Mouse (Mus musculus) heart, adult 2 months (tissue): ENCODE results near the gene Btn2a2. TPM values are rescaled to one million over a fixed set of nuclear protein-coding genes. Genes with fewer than 3 reads are reported as not detected.
A peak's percentile ranks its signal among the peaks of the same experiment; 100 is the strongest.

Experiments used
- DNase-seq, 2 experiments: peaks; one replicate each; pipeline ENCODE4 v3.0.0; 2021
- H3K27ac ChIP-seq: fragments of 200-600 bp; 2 replicates; pipeline ENCODE4 v1.8.1; 2022
- H3K27me3 ChIP-seq: fragments of 200-500 bp; 2 replicates; pipeline ENCODE4 v1.6.1; 2012; ENCODE audit warnings: mild to moderate bottlenecking, low read length, inconsistent platforms, mixed read lengths; ENCODE audit not compliant: control insufficient read depth, insufficient read depth
- H3K36me3 ChIP-seq: fragments of 200-500 bp; 2 replicates; pipeline ENCODE4 v1.6.1; 2012; ENCODE audit warnings: low read length, inconsistent platforms; ENCODE audit not compliant: control insufficient read depth, insufficient read depth
- H3K4me1 ChIP-seq: fragments of 200-500 bp; 2 replicates; pipeline ENCODE4 v1.6.1; 2011; ENCODE audit warnings: low read length; ENCODE audit not compliant: control insufficient read depth, insufficient read depth
- H3K4me3 ChIP-seq: fragments of 200-600 bp; 2 replicates; pipeline ENCODE4 v1.8.1; 2022
- H3K79me2 ChIP-seq: fragments of 200-500 bp; replicated peaks from 2 replicates; pipeline ENCODE4 v1.6.1; 2012; ENCODE audit warnings: mild to moderate bottlenecking, inconsistent platforms, low read length, moderate library complexity, mixed read lengths; ENCODE audit not compliant: control insufficient read depth, insufficient read depth
- H3K9ac ChIP-seq: fragments of 200-500 bp; 2 replicates; pipeline ENCODE4 v1.6.1; 2012; ENCODE audit warnings: low read depth, mild to moderate bottlenecking, control low read depth, inconsistent platforms, low read length, mixed read lengths
- CTCF ChIP-seq: fragments of 200-600 bp; IDR thresholded peaks from 2 replicates; pipeline ENCODE4 v1.8.1; 2022; ENCODE audit warnings: antibody characterized with exemption, mild to moderate bottlenecking, moderate library complexity
- EP300 ChIP-seq: fragments of 200-500 bp; IDR thresholded peaks from 2 replicates; pipeline ENCODE4 v1.6.1; 2011; ENCODE audit warnings: low read depth, low read length, control low read depth; ENCODE audit not compliant: insufficient read depth
- POLR2A ChIP-seq: fragments of 200-500 bp; IDR thresholded peaks from 2 replicates; pipeline ENCODE4 v1.6.1; 2011; ENCODE audit warnings: mild to moderate bottlenecking, low read depth, low read length, control low read depth; ENCODE audit not compliant: insufficient read depth
- WGBS: fragments of 180-500 bp; shearing (Covaris S2); methylation state at CpG from one replicate; pipeline ENCODE4 v1.1.7; 2018; 5-methylcytosine and 5-hydroxymethylcytosine counted together
- intact Hi-C: fragments of 180-260 bp; cut with DNase I; formaldehyde crosslinking; loops from one replicate; pipeline ENCODE4 v1.15.1; 2025
- microRNA-seq, 2 experiments: library from miRNA; unstranded; fragments of <30 nt; microRNA quantifications; one replicate each; pipeline ENCODE4 v1.2.0; 2021
- polyA plus RNA-seq: library from polyadenylated mRNA; depleted of rRNA; stranded (reverse); fragments of >200 nt; gene quantifications from 2 replicates; pipeline ENCODE4 v1.2.3, GENCODE M21; 2012; rRNA removed
- total RNA-seq, 2 experiments: library from RNA; stranded (reverse); gene quantifications; 2 replicates each; pipeline ENCODE4 v1.2.3; 2021

The Btn2a2 gene
- total and polyA plus RNA-seq, 3 experiments, result not detected

DNA sequence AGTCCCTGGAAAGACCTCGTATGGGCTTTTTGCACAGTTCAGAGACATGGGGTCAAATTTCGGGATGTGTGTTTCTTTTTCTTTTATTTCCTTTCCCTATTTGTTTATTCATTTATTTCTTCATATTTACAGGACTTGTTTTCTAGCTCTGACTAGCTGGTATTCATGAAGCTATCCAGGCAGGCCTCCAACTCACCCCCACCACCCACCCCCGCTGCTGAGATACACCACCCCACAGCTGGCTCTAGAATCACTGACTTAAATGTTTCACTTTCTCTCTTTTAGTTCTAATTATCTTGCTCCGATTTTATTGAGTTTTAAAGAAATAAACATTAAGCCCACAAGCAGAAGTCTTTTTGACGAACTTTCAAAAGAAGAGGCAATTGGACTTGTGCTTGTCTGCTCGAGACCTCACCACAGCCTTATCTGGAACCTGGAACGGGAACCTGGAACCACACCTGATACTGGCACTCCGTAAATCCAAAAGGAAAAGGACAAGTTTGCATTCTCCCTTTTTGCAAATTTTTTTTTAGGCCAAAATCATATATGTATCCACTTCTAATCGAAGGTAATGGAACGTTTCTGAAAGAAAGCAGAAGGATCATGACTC lies 58.8 kb downstream of the Btn2a2 start:
- WGBS, result 32% methylated on average over 10 of the region's 10 CpGs
- no peaks in the 10 kb centered on the region for H3K79me2 ChIP-seq
- DNase-seq, result no peak
- H3K27me3 ChIP-seq, result no peaks in the 10 kb centered on the region
- no peak overlapping the region for H3K9ac ChIP-seq
- no peaks in the 10 kb centered on the region; the same call in 1 of the 2 replicates for H3K36me3 ChIP-seq
- H3K27ac ChIP-seq, result peak overlapping the region; percentile 86
- peak overlapping the region; percentile 49 for H3K4me3 ChIP-seq
- no peaks in the 10 kb centered on the region; the same call in 1 of the 2 replicates for H3K4me1 ChIP-seq
- TF ChIP-seq EP300, result no peak
- no peak for TF ChIP-seq CTCF
- TF ChIP-seq POLR2A, result no peak
- intact Hi-C loops, result loop anchor here (5.0 to 10.0 kb wide), 2 partner anchors 267 to 1485 kb away; partner anchors contain the start of genes Hist1h1t, Hist1h4c and Zfp184

GRCm38 (mm10) chr13:23428166-23428993 lies 60.3 kb downstream of the Btn2a2 start:
- intact Hi-C loops, result no loop called here
- Histone ChIP-seq H3K36me3 (no peaks in the 10 kb centered on the region; the same call in 1 of the 2 replicates), H3K4me1 (peaks cover 1% of the 10 kb centered on the region; the same call in 1 of the 2 replicates), H3K27ac (no peak overlapping the region), H3K9ac (no peak overlapping the region), H3K79me2 (no peaks in the 10 kb centered on the region), H3K4me3 (no peak overlapping the region), H3K27me3 (no peaks in the 10 kb centered on the region)
- no peak for TF ChIP-seq POLR2A
- no peak for TF ChIP-seq EP300
- TF ChIP-seq CTCF, result no peak
- 68% methylated on average over 16 of the region's 16 CpGs for WGBS
- DNase-seq, result no peak

Small RNAs within 50 kb of the gene (microRNA-seq; reads per million reads assigned to microRNA genes)
- gene Gm44297 (0 reads per million in 2 experiments), gene n-TStga1 (0 reads per million in 2 experiments)

Other genes starting within 250 kb of the Btn2a2 start
- not detected for gene Vmn1r223, start 241.7 kb downstream of the Btn2a2 start, total RNA-seq
- not detected in 2 replicates for gene Vmn1r223, start 241.7 kb downstream of the Btn2a2 start, polyA plus RNA-seq
- 10 to 100 TPM; 14.8 to 15.8 TPM for gene Zfp322a, start 119.6 kb downstream of the Btn2a2 start, total RNA-seq
- 1.5 and 5.3 TPM in 2 replicates for gene Zfp322a, start 119.6 kb downstream of the Btn2a2 start, polyA plus RNA-seq
- gene Abt1, start 65.0 kb downstream of the Btn2a2 start, total RNA-seq, result 1 to 10 TPM; 3.9 to 5.1 TPM
- 2.4 and 3.1 TPM in 2 replicates for gene Abt1, start 65.0 kb downstream of the Btn2a2 start, polyA plus RNA-seq
- gene Btn1a1, start 23.0 kb downstream of the Btn2a2 start, total RNA-seq, result not detected
- 0.20 TPM in 1 of 2 replicates, not detected in the other for gene Btn1a1, start 23.0 kb downstream of the Btn2a2 start, polyA plus RNA-seq
- 100 to 1,000 TPM; 212 to 239 TPM for gene Hist1h4h, start 42.2 kb upstream of the Btn2a2 start, total RNA-seq
- gene Hist1h4h, start 42.2 kb upstream of the Btn2a2 start, polyA plus RNA-seq, result 53.1 and 61.9 TPM in 2 replicates
- 1 to 10 TPM; 4.4 to 9.8 TPM for gene Hist1h2af, start 45.0 kb upstream of the Btn2a2 start, total RNA-seq
- 1.9 and 2.0 TPM in 2 replicates for gene Hist1h2af, start 45.0 kb upstream of the Btn2a2 start, polyA plus RNA-seq
- gene Hist1h3g, start 46.6 kb upstream of the Btn2a2 start, total RNA-seq, result 1 to 10 TPM in 1 of 2 experiments, under 1 TPM in 1; 0.94 to 2.1 TPM
- 0.80 and 1.8 TPM in 2 replicates for gene Hist1h3g, start 46.6 kb upstream of the Btn2a2 start, polyA plus RNA-seq
- 1 to 10 TPM; 1.1 to 1.2 TPM for gene Hist1h2bh, start 54.5 kb upstream of the Btn2a2 start, total RNA-seq
- 0.29 and 0.61 TPM in 2 replicates for gene Hist1h2bh, start 54.5 kb upstream of the Btn2a2 start, polyA plus RNA-seq
- 1 to 10 TPM; 5.1 to 5.5 TPM for gene Hist1h3f, start 55.2 kb upstream of the Btn2a2 start, total RNA-seq
- gene Hist1h3f, start 55.2 kb upstream of the Btn2a2 start, polyA plus RNA-seq, result 0.94 and 1.1 TPM in 2 replicates
- gene Hist1h4f, start 62.8 kb upstream of the Btn2a2 start, total RNA-seq, result 10 to 100 TPM; 14.7 to 19.6 TPM
- gene Hist1h4f, start 62.8 kb upstream of the Btn2a2 start, polyA plus RNA-seq, result 0.88 TPM in 1 of 2 replicates, not detected in the other
- under 1 TPM; 0.86 to 0.91 TPM for gene Hist1h1d, start 64.4 kb upstream of the Btn2a2 start, total RNA-seq
- 0.04 and 0.09 TPM in 2 replicates for gene Hist1h1d, start 64.4 kb upstream of the Btn2a2 start, polyA plus RNA-seq
- 10 to 100 TPM; 14.0 to 14.6 TPM for gene Hist1h3e, start 73.5 kb upstream of the Btn2a2 start, total RNA-seq
- gene Hist1h3e, start 73.5 kb upstream of the Btn2a2 start, polyA plus RNA-seq, result 1.8 and 2.0 TPM in 2 replicates
- gene Hist1h2ae, start 82.4 kb upstream of the Btn2a2 start, total RNA-seq, result 1 to 10 TPM; 1.8 to 2.8 TPM
- 0.49 and 0.50 TPM in 2 replicates for gene Hist1h2ae, start 82.4 kb upstream of the Btn2a2 start, polyA plus RNA-seq
- 10 to 100 TPM; 16.4 to 19.5 TPM for gene Hist1h2bg, start 82.5 kb upstream of the Btn2a2 start, total RNA-seq
- 3.3 TPM in 2 replicates for gene Hist1h2bg, start 82.5 kb upstream of the Btn2a2 start, polyA plus RNA-seq
- 1 to 10 TPM; 5.2 to 8.4 TPM for gene Hist1h2bf, start 85.3 kb upstream of the Btn2a2 start, total RNA-seq
- gene Hist1h2bf, start 85.3 kb upstream of the Btn2a2 start, polyA plus RNA-seq, result 1.00 TPM in 1 of 2 replicates, not detected in the other
- gene Hist1h2ad, start 85.5 kb upstream of the Btn2a2 start, total RNA-seq, result 1 to 10 TPM; 1.4 to 2.8 TPM
- 0.61 TPM in 1 of 2 replicates, not detected in the other for gene Hist1h2ad, start 85.5 kb upstream of the Btn2a2 start, polyA plus RNA-seq
- gene Hist1h3d, start 86.9 kb upstream of the Btn2a2 start, total RNA-seq, result 1 to 10 TPM; 1.5 to 2.3 TPM
- 1.1 and 1.6 TPM in 2 replicates for gene Hist1h3d, start 86.9 kb upstream of the Btn2a2 start, polyA plus RNA-seq
- gene Hist1h4d, start 92.7 kb upstream of the Btn2a2 start, total RNA-seq, result 10 to 100 TPM; 47.3 to 51.7 TPM
- gene Hist1h4d, start 92.7 kb upstream of the Btn2a2 start, polyA plus RNA-seq, result 1.7 and 2.5 TPM in 2 replicates
- 1 to 10 TPM; 8.8 to 9.8 TPM for gene Hist1h2be, start 132.3 kb upstream of the Btn2a2 start, total RNA-seq
- 2.4 and 4.9 TPM in 2 replicates for gene Hist1h2be, start 132.3 kb upstream of the Btn2a2 start, polyA plus RNA-seq
- gene Hist1h1e, start 133.7 kb upstream of the Btn2a2 start, total RNA-seq, result 10 to 100 TPM; 20.4 to 28.8 TPM
- gene Hist1h1e, start 133.7 kb upstream of the Btn2a2 start, polyA plus RNA-seq, result 1.3 and 3.2 TPM in 2 replicates
- gene Hist1h2ac, start 195.1 kb upstream of the Btn2a2 start, total RNA-seq, result 1 to 10 TPM; 1.3 to 1.6 TPM
- gene Hist1h2ac, start 195.1 kb upstream of the Btn2a2 start, polyA plus RNA-seq, result 0.57 and 0.76 TPM in 2 replicates
- 10 to 100 TPM; 73.4 to 78.7 TPM for gene Hist1h2bc, start 195.3 kb upstream of the Btn2a2 start, total RNA-seq
- 119 and 135 TPM in 2 replicates for gene Hist1h2bc, start 195.3 kb upstream of the Btn2a2 start, polyA plus RNA-seq
- not detected for gene Hist1h1t, start 207.0 kb upstream of the Btn2a2 start, total RNA-seq
- not detected in 2 replicates for gene Hist1h1t, start 207.0 kb upstream of the Btn2a2 start, polyA plus RNA-seq
- gene Hist1h4c, start 209.6 kb upstream of the Btn2a2 start, total RNA-seq, result 10 to 100 TPM; 42.3 to 45.8 TPM
- 1.5 and 3.2 TPM in 2 replicates for gene Hist1h4c, start 209.6 kb upstream of the Btn2a2 start, polyA plus RNA-seq
- 10 to 100 TPM; 58.9 to 62.8 TPM for gene Hfe, start 222.0 kb upstream of the Btn2a2 start, total RNA-seq
- 16.8 and 21.1 TPM in 2 replicates for gene Hfe, start 222.0 kb upstream of the Btn2a2 start, polyA plus RNA-seq
- gene Hist1h1c, start 250.0 kb upstream of the Btn2a2 start, total RNA-seq, result 100 to 1,000 TPM; 147 to 185 TPM
- gene Hist1h1c, start 250.0 kb upstream of the Btn2a2 start, polyA plus RNA-seq, result 55.5 and 80.0 TPM in 2 replicates